Mouse (Mus musculus): ENCODE measurements around the gene C2cd2. TPM values are rescaled to one million over a fixed set of nuclear protein-coding genes. Genes with fewer than 3 reads are reported as not detected.
"Not testable (repeated sequence)": the region's sequence is repeated elsewhere in the genome, so short reads cannot be mapped to it uniquely, and the experiment has no call there.

The C2cd2 gene
- polyA plus RNA-seq, 1 experiment from 2014 or later = 11.7 TPM

DNA sequence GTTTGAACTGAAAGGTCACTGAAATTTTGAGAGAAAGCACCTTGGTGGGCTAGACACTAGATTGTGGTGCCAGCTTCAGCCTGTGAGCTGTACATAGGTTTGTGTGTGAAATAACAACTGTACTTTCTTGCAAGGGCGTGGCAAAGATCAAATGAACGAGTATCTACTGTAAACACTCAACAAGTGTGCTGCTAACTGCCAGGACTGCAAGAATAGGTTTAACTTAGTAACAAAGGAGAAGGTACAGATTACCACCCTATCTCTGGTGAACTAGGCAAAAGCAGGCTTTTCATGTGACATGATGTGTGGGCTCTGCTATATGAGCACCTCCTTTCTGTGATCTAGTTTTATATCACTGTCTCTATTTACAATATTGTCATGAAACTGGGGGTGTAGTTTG lies 9.1 kb downstream of the C2cd2 start:
- 95% methylated on average over 2 of the region's 2 CpGs for WGBS
- ATAC-seq (ENCODE audit: low FRiP score, low TSS enrichment) (no peak), DNase-seq (no peak)
- peaks cover 61% of the 10 kb centered on the region for H3K36me3 ChIP-seq (ENCODE audit: control insufficient read depth, insufficient read depth, low read length)
- no peaks in the 10 kb centered on the region for H3K27me3 ChIP-seq (ENCODE audit: control insufficient read depth, insufficient read depth, low read length)
- no peak overlapping the region for H3K4me2 ChIP-seq (ENCODE audit: low read length)
- no peaks in the 10 kb centered on the region for H3K9me3 ChIP-seq (ENCODE audit: control insufficient read depth, low read length)
- H3K4me1 ChIP-seq (ENCODE audit: control insufficient read depth, insufficient read depth, low read length) = no peaks in the 10 kb centered on the region
- no peak overlapping the region for H3K27ac ChIP-seq (replicated peaks; ENCODE audit: low read depth, low read length)
- no peak overlapping the region for H3K4me3 ChIP-seq (replicated peaks; ENCODE audit: low read depth, low read length)
- H3K9ac ChIP-seq (replicated peaks; ENCODE audit: low read length) = no peak overlapping the region

DNA sequence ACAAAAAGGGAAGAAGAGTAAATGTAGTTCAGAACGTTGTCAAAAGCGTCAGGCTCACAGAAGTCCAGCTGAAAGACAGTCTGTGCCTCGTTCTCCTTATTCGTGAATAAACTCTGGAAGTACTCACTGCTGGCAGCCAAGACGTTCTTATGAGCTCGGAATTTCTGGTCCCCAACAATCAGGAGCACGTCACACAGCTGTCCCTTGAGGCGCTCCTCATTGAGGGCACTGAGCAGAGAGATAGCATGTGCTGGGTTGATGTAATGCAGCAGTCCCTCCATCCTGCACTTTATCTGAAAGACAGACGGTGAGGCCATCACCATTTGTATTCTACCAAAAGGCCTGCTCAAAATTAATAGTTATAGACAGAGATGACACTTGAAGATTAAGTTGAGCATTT lies 9.6 kb downstream of the C2cd2 start:
- 90% methylated on average over 9 of the region's 9 CpGs for WGBS
- no peaks in the 10 kb centered on the region for H3K27me3 ChIP-seq (ENCODE audit: control insufficient read depth, insufficient read depth, low read length)
- H3K27ac ChIP-seq (replicated peaks; ENCODE audit: low read depth, low read length) = no peak overlapping the region
- H3K36me3 ChIP-seq (ENCODE audit: control insufficient read depth, insufficient read depth, low read length) = peaks cover 64% of the 10 kb centered on the region
- DNase-seq = no peak
- H3K9me3 ChIP-seq (ENCODE audit: control insufficient read depth, low read length) = no peaks in the 10 kb centered on the region
- no peak overlapping the region for H3K4me2 ChIP-seq (ENCODE audit: low read length)
- H3K9ac ChIP-seq (replicated peaks; ENCODE audit: low read length) = no peak overlapping the region
- ATAC-seq (ENCODE audit: low FRiP score, low TSS enrichment) = no peak
- no peak overlapping the region for H3K4me3 ChIP-seq (replicated peaks; ENCODE audit: low read depth, low read length)
- no peaks in the 10 kb centered on the region for H3K4me1 ChIP-seq (ENCODE audit: control insufficient read depth, insufficient read depth, low read length)

DNA sequence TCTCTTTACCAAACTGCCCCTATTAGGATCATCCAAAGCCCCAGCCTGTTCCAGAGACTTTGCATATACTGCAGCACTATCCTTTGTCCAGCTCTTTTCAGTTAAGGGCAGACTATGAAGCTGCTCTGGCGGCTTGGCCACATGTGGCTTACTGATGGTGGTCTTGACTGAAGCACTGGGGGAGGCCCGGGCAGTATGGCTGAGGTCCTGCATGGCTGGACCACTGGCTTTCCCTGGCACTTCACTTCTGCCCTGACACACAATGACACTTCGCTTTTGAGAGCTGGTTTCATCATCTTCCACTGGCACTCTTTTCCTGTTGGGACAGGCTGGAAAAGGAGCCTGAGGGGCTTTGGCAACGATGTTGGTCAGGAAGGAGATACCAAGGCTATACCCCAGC lies 10.0 kb downstream of the C2cd2 start:
- ATAC-seq (ENCODE audit: low FRiP score, low TSS enrichment) = no peak
- H3K36me3 ChIP-seq (ENCODE audit: control insufficient read depth, insufficient read depth, low read length) = peaks cover 64% of the 10 kb centered on the region
- WGBS = 98% methylated on average over 4 of the region's 4 CpGs

DNA sequence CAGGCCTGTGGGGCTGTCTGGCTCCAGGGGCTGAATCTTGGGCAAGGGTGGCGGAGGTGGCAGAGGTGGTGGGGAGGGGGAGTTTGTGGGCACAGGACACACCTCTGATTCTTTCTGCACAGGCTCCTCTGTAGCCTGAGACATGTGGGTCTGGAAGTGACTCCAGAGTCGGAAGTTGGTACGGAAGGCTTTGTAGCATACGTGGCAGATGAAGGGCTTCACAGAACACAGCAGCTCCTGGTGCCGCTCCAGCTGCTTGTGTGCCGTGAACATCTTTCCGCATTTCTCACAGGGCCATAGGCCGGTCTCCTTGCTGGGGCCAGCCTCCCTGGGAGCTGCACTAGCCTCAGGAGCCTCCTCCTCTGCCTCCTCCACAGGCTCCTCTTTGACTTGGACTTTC lies 12.3 kb downstream of the C2cd2 start:
- DNase-seq = no peak
- WGBS = 95% methylated on average over 8 of the region's 8 CpGs
- Histone ChIP-seq H3K27ac (replicated peaks; ENCODE audit: low read depth, low read length) (no peak overlapping the region), H3K9ac (replicated peaks; ENCODE audit: low read length) (no peak overlapping the region), H3K27me3 (ENCODE audit: control insufficient read depth, insufficient read depth, low read length) (no peaks in the 10 kb centered on the region), H3K4me1 (ENCODE audit: control insufficient read depth, insufficient read depth, low read length) (no peaks in the 10 kb centered on the region), H3K4me3 (replicated peaks; ENCODE audit: low read depth, low read length) (no peak overlapping the region), H3K36me3 (ENCODE audit: control insufficient read depth, insufficient read depth, low read length) (peaks cover 51% of the 10 kb centered on the region), H3K4me2 (ENCODE audit: low read length) (no peak overlapping the region), H3K9me3 (ENCODE audit: control insufficient read depth, low read length) (no peaks in the 10 kb centered on the region)
- ATAC-seq (ENCODE audit: low FRiP score, low TSS enrichment) = no peak

More for the DNA sequence above, 10.0 kb downstream of the C2cd2 start:
- H3K27ac ChIP-seq (replicated peaks; ENCODE audit: low read depth, low read length) = no peak overlapping the region
- no peak overlapping the region for H3K9ac ChIP-seq (replicated peaks; ENCODE audit: low read length)
- no peak for DNase-seq
- H3K4me3 ChIP-seq (replicated peaks; ENCODE audit: low read depth, low read length) = no peak overlapping the region
- no peaks in the 10 kb centered on the region for H3K9me3 ChIP-seq (ENCODE audit: control insufficient read depth, low read length)
- H3K4me2 ChIP-seq (ENCODE audit: low read length) = no peak overlapping the region
- H3K4me1 ChIP-seq (ENCODE audit: control insufficient read depth, insufficient read depth, low read length) = no peaks in the 10 kb centered on the region
- H3K27me3 ChIP-seq (ENCODE audit: control insufficient read depth, insufficient read depth, low read length) = no peaks in the 10 kb centered on the region

DNA sequence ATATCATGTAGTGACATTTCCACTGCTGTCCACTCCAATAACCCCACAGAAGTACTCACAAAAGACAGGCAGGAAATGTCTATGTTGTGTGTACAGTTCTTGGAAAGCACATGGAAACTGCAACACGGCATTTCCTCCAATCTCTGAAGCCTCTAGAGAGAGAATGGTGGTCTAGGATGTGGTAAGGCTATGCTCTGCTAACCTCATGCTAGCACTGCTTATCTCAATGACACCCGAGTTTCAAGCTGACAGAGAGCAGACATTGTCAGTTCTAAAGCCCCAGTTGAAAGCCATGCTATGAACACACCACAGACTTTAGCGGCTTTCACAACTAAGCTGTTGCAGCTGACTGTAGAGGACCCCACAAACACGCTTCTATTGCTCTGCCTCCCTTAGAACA lies 13.6 kb downstream of the C2cd2 start:
- no peak for ATAC-seq (ENCODE audit: low FRiP score, low TSS enrichment)
- no peak for DNase-seq
- Histone ChIP-seq H3K4me2 (ENCODE audit: low read length) (no peak overlapping the region), H3K9ac (replicated peaks; ENCODE audit: low read length) (no peak overlapping the region), H3K27me3 (ENCODE audit: control insufficient read depth, insufficient read depth, low read length) (no peaks in the 10 kb centered on the region), H3K4me1 (ENCODE audit: control insufficient read depth, insufficient read depth, low read length) (no peaks in the 10 kb centered on the region), H3K4me3 (replicated peaks; ENCODE audit: low read depth, low read length) (no peak overlapping the region), H3K27ac (replicated peaks; ENCODE audit: low read depth, low read length) (no peak overlapping the region), H3K9me3 (ENCODE audit: control insufficient read depth, low read length) (no peaks in the 10 kb centered on the region), H3K36me3 (ENCODE audit: control insufficient read depth, insufficient read depth, low read length) (peaks cover 50% of the 10 kb centered on the region)
- WGBS = 82% methylated on average over 4 of the region's 4 CpGs

DNA sequence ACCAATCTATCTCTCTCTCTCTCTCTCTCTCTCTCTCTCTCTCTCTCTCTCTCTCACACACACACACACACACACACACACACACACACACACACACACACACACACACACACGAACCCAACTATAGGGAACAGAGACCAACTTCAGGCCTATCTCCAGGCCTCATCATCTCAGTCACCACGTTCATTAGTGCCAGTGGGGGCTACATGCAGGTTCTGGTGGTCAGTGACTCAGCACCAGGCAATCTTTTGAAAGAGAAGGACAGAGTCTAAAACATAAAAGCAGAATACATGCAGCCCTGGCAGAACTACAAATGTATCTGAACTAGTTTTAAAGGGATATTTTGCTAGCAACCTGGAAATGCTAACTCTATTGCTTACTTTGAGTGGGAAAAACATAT lies 15.4 kb downstream of the C2cd2 start:
- H3K4me3 ChIP-seq (replicated peaks; ENCODE audit: low read depth, low read length); H3K27me3 ChIP-seq (ENCODE audit: control insufficient read depth, insufficient read depth, low read length); H3K4me1 ChIP-seq (ENCODE audit: control insufficient read depth, insufficient read depth, low read length); DNase-seq; H3K9ac ChIP-seq (replicated peaks; ENCODE audit: low read length); H3K27ac ChIP-seq (replicated peaks; ENCODE audit: low read depth, low read length); ATAC-seq (ENCODE audit: low FRiP score, low TSS enrichment); H3K4me2 ChIP-seq (ENCODE audit: low read length); H3K9me3 ChIP-seq (ENCODE audit: control insufficient read depth, low read length): not testable (repeated sequence)
- 75% methylated on average over 2 of the region's 2 CpGs for WGBS
- H3K36me3 ChIP-seq (ENCODE audit: control insufficient read depth, insufficient read depth, low read length) = peaks cover 34% of the 10 kb centered on the region

DNA sequence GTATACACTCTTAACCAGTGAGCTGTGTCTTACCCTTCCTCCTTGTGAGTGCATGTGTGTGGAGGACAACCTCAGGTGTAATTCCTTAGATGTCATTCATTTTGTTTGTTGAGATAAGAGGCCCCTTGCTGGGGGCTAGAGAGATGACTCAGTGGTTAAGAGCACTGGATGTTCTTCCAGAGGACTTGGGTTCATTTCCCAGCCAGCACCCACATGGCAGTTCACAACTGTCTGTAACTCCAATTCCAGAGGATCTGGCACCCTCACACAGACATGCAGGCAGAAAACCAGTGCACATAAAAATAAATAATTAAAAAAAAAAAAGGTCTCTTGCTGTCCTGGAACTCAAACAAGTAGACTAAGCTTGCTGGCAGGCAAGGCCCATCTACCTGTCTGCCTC lies 20.6 kb downstream of the C2cd2 start:
- no peaks in the 10 kb centered on the region for H3K9me3 ChIP-seq (ENCODE audit: control insufficient read depth, low read length)
- no peak overlapping the region for H3K4me3 ChIP-seq (replicated peaks; ENCODE audit: low read depth, low read length)
- no peaks in the 10 kb centered on the region for H3K4me1 ChIP-seq (ENCODE audit: control insufficient read depth, insufficient read depth, low read length)
- no peak for ATAC-seq (ENCODE audit: low FRiP score, low TSS enrichment)
- no peak overlapping the region for H3K27ac ChIP-seq (replicated peaks; ENCODE audit: low read depth, low read length)
- no peak overlapping the region for H3K9ac ChIP-seq (replicated peaks; ENCODE audit: low read length)
- no peaks in the 10 kb centered on the region for H3K36me3 ChIP-seq (ENCODE audit: control insufficient read depth, insufficient read depth, low read length)
- DNase-seq = no peak
- no peak overlapping the region for H3K4me2 ChIP-seq (ENCODE audit: low read length)
- no peaks in the 10 kb centered on the region for H3K27me3 ChIP-seq (ENCODE audit: control insufficient read depth, insufficient read depth, low read length)

DNA sequence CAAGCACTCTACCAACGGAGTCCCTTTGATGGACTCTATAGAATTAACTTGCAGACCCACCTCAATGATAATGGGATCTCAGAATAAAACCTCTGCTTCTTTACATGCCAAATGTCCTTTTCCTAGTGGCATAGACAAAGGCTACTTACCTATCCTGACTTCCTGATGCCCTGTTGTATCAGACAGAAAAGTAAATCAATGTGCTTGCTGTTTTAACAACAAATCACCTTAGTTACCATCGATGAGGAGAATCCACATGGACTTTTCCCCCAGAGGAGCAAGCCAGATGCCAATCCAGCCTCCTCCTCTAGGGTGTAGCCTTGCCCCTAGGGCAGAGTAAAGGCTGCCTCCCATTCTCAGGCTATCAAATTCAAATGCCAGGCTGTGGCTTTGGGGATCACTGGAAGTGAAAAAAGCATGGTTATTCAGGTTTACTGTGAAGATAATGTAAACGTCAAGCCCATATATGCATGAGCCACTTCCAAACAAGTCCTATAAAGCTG lies 21.9 kb downstream of the C2cd2 start:
- H3K27me3 ChIP-seq (ENCODE audit: control insufficient read depth, insufficient read depth, low read length) = no peaks in the 10 kb centered on the region
- no peaks in the 10 kb centered on the region for H3K36me3 ChIP-seq (ENCODE audit: control insufficient read depth, insufficient read depth, low read length)
- no peak overlapping the region for H3K4me3 ChIP-seq (replicated peaks; ENCODE audit: low read depth, low read length)
- no peak overlapping the region for H3K4me2 ChIP-seq (ENCODE audit: low read length)
- ATAC-seq (ENCODE audit: low FRiP score, low TSS enrichment) (no peak), DNase-seq (no peak)
- no peaks in the 10 kb centered on the region for H3K4me1 ChIP-seq (ENCODE audit: control insufficient read depth, insufficient read depth, low read length)
- 89% methylated on average over 3 of the region's 3 CpGs for WGBS
- H3K9me3 ChIP-seq (ENCODE audit: control insufficient read depth, low read length) = no peaks in the 10 kb centered on the region
- no peak overlapping the region for H3K9ac ChIP-seq (replicated peaks; ENCODE audit: low read length)
- no peak overlapping the region for H3K27ac ChIP-seq (replicated peaks; ENCODE audit: low read depth, low read length)

DNA sequence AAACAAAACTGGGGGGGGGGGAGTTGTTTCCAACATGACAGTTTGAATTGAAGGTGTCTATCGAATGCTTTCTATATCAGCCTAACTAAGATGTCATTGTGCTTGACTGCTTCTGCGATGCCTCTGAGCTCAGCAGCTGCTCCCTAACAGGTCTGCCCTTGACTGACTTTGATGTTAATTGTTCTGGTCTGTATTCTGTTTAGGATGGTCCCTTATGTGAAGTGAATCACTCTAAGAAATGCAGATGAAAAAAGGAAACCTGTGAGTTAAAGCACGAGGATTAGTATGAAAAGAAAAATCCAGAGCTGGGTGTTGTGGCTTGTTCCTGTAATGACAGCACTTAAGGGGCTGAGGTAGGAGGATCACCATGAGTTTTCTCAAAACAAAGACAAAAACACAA lies 26.6 kb downstream of the C2cd2 start:
- 72% methylated on average over 3 of the region's 3 CpGs for WGBS
- H3K4me3 ChIP-seq (replicated peaks; ENCODE audit: low read depth, low read length) = no peak overlapping the region
- H3K27me3 ChIP-seq (ENCODE audit: control insufficient read depth, insufficient read depth, low read length) = no peaks in the 10 kb centered on the region

More for the DNA sequence above, 26.6 kb downstream of the C2cd2 start:
- no peaks in the 10 kb centered on the region for H3K36me3 ChIP-seq (ENCODE audit: control insufficient read depth, insufficient read depth, low read length)
- no peak overlapping the region for H3K27ac ChIP-seq (replicated peaks; ENCODE audit: low read depth, low read length)
- H3K9ac ChIP-seq (replicated peaks; ENCODE audit: low read length) = no peak overlapping the region
- no peak for DNase-seq
- H3K9me3 ChIP-seq (ENCODE audit: control insufficient read depth, low read length) = no peaks in the 10 kb centered on the region
- H3K4me2 ChIP-seq (ENCODE audit: low read length) = no peak overlapping the region
- H3K4me1 ChIP-seq (ENCODE audit: control insufficient read depth, insufficient read depth, low read length) = no peaks in the 10 kb centered on the region
- ATAC-seq (ENCODE audit: low FRiP score, low TSS enrichment) = no peak
